Mouse (Mus musculus) CD4-positive, CD25-positive, alpha-beta regulatory T cell, adult 2 months (primary cell): Measurements from ENCODE around the gene Dpp8.

Experiments used
- DNase-seq: peaks from one replicate; pipeline ENCODE4 v3.0.0-alpha.2; 2012; ENCODE audit warnings: low read depth, low spot score

Gene Dpp8

GRCm38 (mm10) chr9:65086801-65087200 lies 54.6 kb downstream of the Dpp8 start:
- no peak for DNase-seq

- DNase-seq, result peak; percentile 58
Measured at GRCm38 (mm10) chr9:65087490-65087889, 55.3 kb downstream of the Dpp8 start.

- DNase-seq, result no peak
Measured at GRCm38 (mm10) chr9:65094237-65094636, 62.0 kb downstream of the Dpp8 start.

- DNase-seq, result no peak
Measured at GRCm38 (mm10) chr9:65100991-65101685, 68.9 kb downstream of the Dpp8 start, which contains the start of gene Igdcc4. Igdcc4 (plus strand) TSS chr9:65101486.

GRCm38 (mm10) chr9:65101686-65102376 lies 69.6 kb downstream of the Dpp8 start:
- peak; percentile 6 for DNase-seq

- DNase-seq, result no peak
Measured at GRCm38 (mm10) chr9:65102377-65103172, 70.4 kb downstream of the Dpp8 start.

- no peak for DNase-seq
Measured at GRCm38 (mm10) chr9:65103173-65103752, 71.0 kb downstream of the Dpp8 start.

GRCm38 (mm10) chr9:65106821-65107220 lies 74.6 kb downstream of the Dpp8 start:
- DNase-seq, result no peak

GRCm38 (mm10) chr9:65107893-65108292 lies 75.7 kb downstream of the Dpp8 start:
- DNase-seq, result no peak

- DNase-seq, result no peak
Measured at GRCm38 (mm10) chr9:65109132-65110072, 77.2 kb downstream of the Dpp8 start.

- no peak for DNase-seq
Measured at GRCm38 (mm10) chr9:65111698-65112097, 79.5 kb downstream of the Dpp8 start.

GRCm38 (mm10) chr9:65113694-65114093 lies 81.5 kb downstream of the Dpp8 start:
- no peak for DNase-seq

GRCm38 (mm10) chr9:65115891-65116290 lies 83.7 kb downstream of the Dpp8 start:
- DNase-seq, result no peak

GRCm38 (mm10) chr9:65117516-65117915 lies 85.3 kb downstream of the Dpp8 start:
- no peak for DNase-seq

GRCm38 (mm10) chr9:65120935-65121334 lies 88.7 kb downstream of the Dpp8 start:
- peak; percentile 66 for DNase-seq

- DNase-seq, result no peak
Measured at GRCm38 (mm10) chr9:65122545-65122944, 90.3 kb downstream of the Dpp8 start.

- peak; percentile 37 for DNase-seq
Measured at GRCm38 (mm10) chr9:65123552-65124168, 91.4 kb downstream of the Dpp8 start.

- DNase-seq, result peak; percentile 53
Measured at GRCm38 (mm10) chr9:65128123-65128815, 96.1 kb downstream of the Dpp8 start.

- DNase-seq, result no peak
Measured at GRCm38 (mm10) chr9:65131717-65132116, 99.5 kb downstream of the Dpp8 start.
